Mouse (Mus musculus): Measurements from ENCODE around the gene Car5a.

GRCm38 (mm10) chr8:121921582-121921981, 23.1 kb downstream of the Car5a start:
- no peak for TF ChIP-seq POLR2A (IDR thresholded peaks at IDR 0.05; ENCODE audit: insufficient read depth, low read depth, low read length)
- TF ChIP-seq CTCF (IDR thresholded peaks at IDR 0.05; ENCODE audit: insufficient read depth, low read depth, low read length), result no peak

Measured in olfactory bulb, adult 2 months (tissue).